Mouse (Mus musculus) CD8-positive naive resting alpha-beta T cell, adult 2 months (primary cell): ENCODE measurements around the gene Supt20.

Source experiments
- DNase-seq, 2 experiments: peaks; one replicate each; pipeline ENCODE4 v3.0.0; 2022; ENCODE audit warnings: low read depth in 2 of 2, low spot score in 2 of 2

Supt20 gene

DNA sequence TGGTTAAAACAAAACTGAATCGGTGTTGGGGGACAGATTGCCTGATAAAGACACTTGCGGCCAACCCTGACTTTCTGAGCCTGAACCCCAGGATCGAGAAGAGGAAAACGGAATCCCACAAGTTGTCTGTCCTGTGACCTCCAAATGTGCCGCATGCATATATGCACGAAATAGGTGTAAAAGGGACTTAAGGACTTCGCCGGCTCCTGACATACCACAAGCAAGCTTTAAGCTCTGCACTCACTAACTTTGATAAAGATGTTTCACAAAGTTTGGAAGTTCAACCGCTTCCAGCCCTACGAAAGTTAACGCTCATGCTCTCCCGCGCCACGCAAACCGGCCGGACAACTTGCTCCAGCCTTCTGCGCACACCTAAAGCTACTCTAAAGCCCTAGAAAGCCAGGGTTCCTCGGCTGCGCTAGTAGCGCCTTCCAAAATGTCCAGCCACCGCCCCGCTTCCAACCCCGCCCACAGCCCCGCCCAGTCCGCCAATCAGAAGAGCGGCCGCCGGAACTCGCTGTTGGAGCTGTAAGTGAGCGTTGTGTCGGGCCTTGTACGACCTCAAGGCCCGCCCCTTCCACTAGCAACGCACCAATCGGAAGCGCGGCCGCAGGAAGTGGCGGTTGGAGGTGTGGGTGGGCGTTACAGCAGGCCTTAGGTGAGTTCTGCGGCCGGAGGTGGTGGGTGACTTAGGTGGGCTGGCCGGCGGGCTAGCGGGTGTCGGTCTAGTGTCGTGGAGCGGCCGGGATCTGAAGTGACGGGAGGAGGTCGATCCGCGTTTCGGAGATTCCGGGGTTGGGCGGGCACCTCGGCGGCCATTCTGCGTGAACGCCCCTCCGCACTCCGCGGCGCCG, at the start of gene Supt20:
Gene Supt20 (plus strand): TSS at position 606 of the 854 bp plus-strand sequence.
- peak; percentile 83 to 86 for DNase-seq

- no peak for DNase-seq
These were observed 49.8 kb upstream of the Supt20 start for GRCm38 (mm10) chr3:54642851-54643250.

- DNase-seq = no peak
These were observed 45.0 kb upstream of the Supt20 start for GRCm38 (mm10) chr3:54647583-54647982.

DNA sequence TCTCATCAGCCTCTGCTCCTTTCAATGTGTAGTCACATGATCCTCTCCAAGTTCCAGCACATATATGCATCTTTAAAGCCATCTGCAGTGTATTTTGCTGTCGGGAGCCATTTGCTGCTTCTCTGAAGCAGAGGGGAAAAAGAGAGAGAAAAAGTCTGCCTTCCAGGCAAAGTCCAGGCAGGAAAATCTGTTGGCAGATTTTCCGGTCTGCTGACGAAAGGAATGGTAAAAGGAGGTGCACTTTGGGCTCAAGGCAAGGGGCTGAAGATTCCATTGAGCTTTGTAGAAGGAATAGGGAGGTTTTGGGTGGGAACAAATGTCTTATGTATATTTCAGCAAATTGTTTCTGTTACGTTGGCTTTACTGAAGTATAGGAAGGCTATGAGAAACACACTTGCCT, 41.0 kb upstream of the Supt20 start:
- DNase-seq = no peak

DNA sequence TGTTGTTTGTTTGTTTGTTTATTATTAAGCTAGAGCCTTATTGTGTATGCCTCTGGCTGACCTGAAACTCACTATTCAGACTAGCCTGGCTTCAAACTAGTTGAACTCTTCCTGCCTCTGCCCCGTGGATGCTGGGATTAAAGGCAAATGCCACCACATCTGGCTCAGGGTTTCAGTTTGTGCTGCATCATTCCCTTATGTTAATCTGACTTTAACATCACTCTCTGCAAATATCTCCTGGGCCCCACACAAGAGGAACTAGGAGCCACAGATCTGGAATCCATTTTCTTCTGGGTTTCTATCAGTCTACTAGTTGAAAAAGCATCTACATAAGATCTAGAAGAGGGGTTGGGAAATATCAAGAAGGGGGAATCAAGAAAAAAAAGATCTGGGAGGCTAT, 38.4 kb upstream of the Supt20 start:
- DNase-seq = no peak

DNA sequence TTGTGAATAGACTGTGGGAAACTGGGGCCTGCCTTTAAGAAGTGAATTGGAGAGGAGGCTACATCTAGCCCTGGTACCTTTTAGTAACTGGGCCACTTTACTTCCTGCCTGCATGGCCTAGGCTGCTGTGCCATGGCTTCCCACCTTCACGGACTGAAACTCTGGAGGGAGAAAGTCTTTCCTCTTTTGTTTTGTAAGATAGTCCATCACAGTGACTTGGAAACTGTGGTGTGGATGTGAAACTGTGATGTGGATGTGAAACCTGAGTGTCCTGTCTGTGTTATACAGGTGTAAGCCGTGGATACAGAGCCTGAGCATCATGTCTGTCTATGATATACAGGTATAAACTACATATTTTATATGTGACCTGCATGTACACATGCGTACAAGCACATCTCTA, 35.5 kb upstream of the Supt20 start:
- no peak for DNase-seq

- no peak for DNase-seq
These were observed 34.5 kb upstream of the Supt20 start for GRCm38 (mm10) chr3:54657888-54658626.

DNA sequence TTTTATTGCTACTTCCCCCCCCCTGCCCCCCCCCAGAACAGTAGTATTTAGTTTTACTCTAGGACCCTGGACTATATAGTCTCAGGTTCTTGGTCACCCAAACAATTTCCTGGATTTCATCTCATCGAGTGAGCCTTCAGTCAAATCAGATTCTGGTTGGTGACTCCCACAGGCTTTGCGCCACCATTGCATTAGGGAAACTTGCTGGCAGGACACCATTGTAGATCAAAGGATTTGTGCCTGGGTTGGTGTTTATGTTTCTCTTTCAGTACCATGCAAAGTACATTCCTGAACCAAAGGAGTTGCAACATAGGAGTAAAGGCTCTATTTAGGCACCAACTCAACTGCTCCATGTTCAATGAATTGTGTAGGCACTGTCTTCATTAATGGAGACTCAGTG, 32.9 kb upstream of the Supt20 start:
- DNase-seq = no peak

DNA sequence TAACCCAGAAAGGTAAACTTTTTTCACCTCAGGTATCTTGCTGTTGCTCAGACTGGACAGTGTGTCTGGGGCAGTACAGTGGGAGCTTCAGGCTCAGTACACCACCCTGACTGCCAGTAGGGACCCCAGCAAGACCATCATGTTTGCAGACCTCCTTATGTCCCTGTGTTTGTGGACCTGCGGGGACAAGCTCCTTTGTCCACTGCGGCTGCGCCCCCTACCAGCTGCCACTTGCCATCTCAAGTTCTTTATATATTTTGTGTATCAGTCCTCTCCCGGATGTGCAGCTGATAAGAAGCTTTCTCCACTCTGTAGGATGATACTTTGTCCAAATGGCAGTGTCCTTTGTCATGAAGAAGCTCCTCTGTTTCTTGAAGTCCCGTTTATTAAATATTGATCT, 30.2 kb upstream of the Supt20 start:
- DNase-seq = no peak

GRCm38 (mm10) chr3:54668141-54668540, 24.5 kb upstream of the Supt20 start:
- DNase-seq = no peak

DNA sequence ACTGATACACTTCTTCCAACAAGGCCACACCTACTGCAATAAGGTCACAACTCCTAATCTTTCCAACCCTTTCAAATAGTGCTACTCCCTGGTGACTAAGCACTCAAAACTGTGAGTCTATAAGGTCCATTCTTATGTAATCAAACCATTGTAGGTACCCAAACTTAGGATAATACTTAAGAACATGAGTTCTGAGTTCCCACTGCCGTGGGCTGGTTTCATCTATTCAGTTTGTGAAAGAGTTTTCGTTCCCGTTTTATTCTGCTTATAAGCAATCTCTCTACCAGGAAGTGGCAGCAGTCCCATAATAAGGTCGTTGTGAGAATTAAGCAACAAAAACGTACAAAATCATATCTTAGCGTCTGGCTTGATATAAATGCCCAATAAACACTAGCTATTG, 23.9 kb upstream of the Supt20 start:
- DNase-seq = no peak

DNA sequence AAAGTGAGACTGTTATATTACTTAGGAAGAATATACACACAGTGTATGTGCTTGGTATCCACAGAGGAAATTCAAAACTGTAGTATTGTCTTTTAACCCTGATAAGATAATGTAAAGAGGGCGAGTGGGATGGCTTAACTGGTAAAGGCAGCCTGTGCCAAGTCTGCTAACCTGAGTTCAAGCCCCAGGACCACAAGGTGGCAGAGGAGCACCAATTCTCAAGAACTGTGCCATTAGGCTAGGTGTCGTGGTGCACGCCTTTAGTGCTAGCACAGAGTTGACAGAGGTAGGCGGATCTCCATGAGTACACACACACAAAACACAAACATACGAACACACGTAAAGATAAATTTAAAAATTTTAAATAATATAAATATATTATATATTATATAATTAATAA, 23.0 kb upstream of the Supt20 start:
- DNase-seq = no peak

DNA sequence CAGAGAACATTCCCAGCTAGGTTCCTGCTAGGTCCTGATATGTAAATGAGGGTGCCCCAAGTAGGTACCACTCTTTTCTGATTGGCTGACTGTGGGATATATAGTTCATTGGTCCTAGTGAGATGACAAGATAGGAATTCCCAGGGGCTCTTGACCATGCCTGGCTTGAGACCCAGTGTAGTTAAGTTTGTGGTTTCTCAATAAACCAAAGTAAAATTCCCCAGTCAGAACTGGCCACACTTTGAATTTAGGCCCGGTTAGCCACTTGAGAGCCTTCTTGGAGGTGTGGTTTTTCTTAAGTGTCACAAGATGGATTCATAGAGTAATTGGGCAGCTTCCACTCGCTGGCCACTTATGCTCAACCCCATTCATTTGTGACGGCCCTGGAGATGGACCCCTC, 20.5 kb upstream of the Supt20 start:
- no peak for DNase-seq

DNA sequence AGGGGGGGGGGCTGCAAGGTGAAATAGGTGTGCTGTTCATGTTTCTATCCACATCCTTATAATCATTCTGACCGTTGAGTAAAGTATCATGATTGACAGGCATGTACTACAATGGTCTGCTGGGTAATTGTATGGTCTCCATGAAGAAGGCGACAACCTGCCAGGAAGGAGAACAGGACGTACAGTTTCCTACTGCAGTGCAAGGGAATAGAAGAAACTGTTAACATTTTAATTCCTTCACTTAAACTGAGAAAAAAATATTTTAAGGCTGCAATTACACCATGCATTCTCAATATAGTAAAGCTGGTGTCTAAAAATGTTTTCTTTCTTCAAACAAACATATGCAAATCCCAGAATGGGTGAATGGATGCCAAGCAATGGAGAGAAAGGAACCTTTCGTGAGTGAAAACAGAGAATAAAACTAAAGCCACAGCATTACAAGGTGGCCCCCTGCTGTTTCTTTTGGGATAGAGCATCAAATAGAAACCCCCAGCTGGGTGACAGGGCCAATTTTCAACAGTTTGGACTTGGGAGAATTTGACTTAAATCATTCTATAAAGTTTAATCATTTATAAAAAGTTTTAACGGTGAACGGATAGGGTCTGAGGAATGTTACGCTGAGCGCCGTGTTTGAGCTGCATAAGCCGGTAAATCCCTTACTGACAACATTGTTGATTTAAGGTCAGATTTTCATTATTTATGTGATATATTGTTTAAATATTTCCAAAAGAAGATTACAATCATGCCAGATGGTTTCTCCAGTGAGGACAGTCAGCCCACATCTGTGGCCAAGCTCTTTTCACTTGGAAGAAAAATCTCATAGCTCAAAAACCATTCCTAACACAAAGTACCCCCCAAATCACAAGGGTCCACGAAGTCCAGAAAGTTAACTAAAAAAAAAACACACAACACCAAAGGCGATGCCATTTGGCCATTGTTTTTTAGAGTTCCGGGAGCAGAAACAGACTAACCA, 19.8 kb upstream of the Supt20 start:
- no peak for DNase-seq

DNA sequence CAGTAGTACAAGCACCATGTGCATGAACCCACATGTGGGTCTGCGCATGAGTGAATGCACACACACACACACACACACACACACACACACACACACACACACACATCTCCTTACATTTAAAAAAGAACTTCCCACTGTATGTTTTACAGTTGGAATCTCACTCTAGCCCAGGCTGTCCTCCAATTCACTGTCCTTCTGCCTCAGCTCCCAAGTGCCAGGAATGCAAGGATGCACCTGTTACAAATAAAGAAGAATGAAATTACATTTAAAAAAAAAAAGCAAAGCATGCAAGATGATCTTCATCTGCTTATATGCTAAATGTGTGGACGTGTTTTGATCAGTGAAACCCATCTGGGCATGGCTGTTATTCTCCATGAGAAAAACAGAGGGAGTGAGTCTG, 15.8 kb upstream of the Supt20 start:
- DNase-seq = no peak

- DNase-seq = no peak
These were observed 11.1 kb upstream of the Supt20 start for GRCm38 (mm10) chr3:54681310-54682204.

DNA sequence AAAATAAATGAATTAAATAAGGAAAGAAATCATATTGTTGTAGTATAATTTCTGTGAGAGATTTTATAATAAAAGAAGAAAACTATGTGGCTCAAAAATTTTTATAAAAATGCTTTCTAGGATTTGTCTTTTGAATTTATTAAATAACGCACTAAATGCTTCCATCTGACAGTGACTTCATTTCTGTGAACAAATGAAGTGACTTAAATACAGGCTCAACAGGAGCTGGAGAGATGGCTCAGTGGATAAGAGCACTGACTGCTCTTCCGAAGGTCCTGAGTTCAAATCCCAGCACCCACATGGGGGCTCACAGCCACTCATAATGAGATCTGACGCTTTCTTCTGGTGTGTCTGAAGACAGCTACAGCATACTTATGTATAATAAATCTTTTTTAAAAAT, 7.4 kb upstream of the Supt20 start:
- no peak for DNase-seq

- DNase-seq = no peak
These were observed 5.4 kb upstream of the Supt20 start for GRCm38 (mm10) chr3:54687245-54687644.

DNA sequence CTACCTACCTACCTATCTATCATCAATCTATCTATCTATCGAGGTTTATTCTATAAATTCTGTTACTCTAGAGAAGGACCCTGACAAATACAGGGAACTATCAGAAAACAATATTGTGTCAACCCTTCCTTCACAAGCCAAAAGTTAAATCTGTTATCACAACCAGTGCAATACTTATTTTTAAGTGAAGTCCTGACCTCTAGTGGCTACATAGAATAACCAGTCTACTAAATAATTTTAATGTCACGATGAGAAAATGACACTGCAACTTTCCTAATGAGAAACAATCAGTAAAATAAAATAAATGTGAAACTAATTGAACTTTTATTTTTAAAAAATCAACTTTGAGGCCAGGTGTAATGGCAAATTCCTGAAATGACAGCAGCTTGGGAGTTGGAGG, 3.5 kb upstream of the Supt20 start:
- DNase-seq = no peak

DNA sequence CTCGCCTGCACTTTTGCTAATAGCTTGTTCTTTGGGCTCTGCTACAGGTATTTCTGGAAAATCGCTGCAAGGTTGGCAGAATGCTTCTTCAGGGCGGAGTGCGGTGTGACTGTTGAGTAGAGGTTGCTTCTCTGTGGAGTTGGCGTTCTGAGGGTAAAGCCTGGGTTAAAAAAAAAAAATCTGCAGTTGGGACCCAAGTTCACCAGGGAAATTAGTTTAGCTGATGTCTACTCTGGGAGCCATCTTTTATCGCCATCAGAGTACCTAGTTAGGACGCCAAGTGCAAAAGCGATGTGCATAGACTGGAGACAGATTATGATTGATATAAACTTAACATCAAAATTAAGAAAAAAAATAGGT, 429 bp downstream of the Supt20 start:
- no peak for DNase-seq
